Mouse (Mus musculus): ENCODE results near the gene Sh3rf3. TPM values are rescaled to one million over a fixed set of nuclear protein-coding genes. Genes with fewer than 3 reads are reported as not detected.

The Sh3rf3 gene
- total RNA-seq, 2 experiments from 2014 or later, result 38.6 to 41.5 TPM

- no peak for DNase-seq
These were observed 299.6 kb downstream of the Sh3rf3 start for GRCm38 (mm10) chr10:59112755-59113154.

GRCm38 (mm10) chr10:59113386-59113785, 300.2 kb downstream of the Sh3rf3 start:
- no peak for DNase-seq

GRCm38 (mm10) chr10:59114535-59115291, 301.6 kb downstream of the Sh3rf3 start:
- peak; percentile 73 to 78 for DNase-seq

- no peak for DNase-seq
These were observed 302.5 kb downstream of the Sh3rf3 start for GRCm38 (mm10) chr10:59115691-59116090.

- DNase-seq, result no peak
These were observed 303.2 kb downstream of the Sh3rf3 start for GRCm38 (mm10) chr10:59116331-59116730.

- no peak for DNase-seq
These were observed 304.4 kb downstream of the Sh3rf3 start for GRCm38 (mm10) chr10:59117555-59117954.

GRCm38 (mm10) chr10:59119001-59119400, 305.8 kb downstream of the Sh3rf3 start:
- no peak for DNase-seq

GRCm38 (mm10) chr10:59119811-59120210, 306.7 kb downstream of the Sh3rf3 start:
- DNase-seq, result no peak

- no peak for DNase-seq
These were observed 312.3 kb downstream of the Sh3rf3 start for GRCm38 (mm10) chr10:59125497-59125896.

GRCm38 (mm10) chr10:59127637-59128036, 314.5 kb downstream of the Sh3rf3 start:
- DNase-seq, result no peak

GRCm38 (mm10) chr10:59131926-59132628, 318.9 kb downstream of the Sh3rf3 start:
- DNase-seq, result no peak

GRCm38 (mm10) chr10:59133478-59134009, 320.4 kb downstream of the Sh3rf3 start:
- DNase-seq, result no peak

GRCm38 (mm10) chr10:59149956-59150383, 336.8 kb downstream of the Sh3rf3 start:
- peak in 1 of 2 experiments; percentile 40 for DNase-seq

GRCm38 (mm10) chr10:59150938-59151657, 337.9 kb downstream of the Sh3rf3 start:
- DNase-seq, result no peak

GRCm38 (mm10) chr10:59152544-59153081, 339.5 kb downstream of the Sh3rf3 start:
- no peak for DNase-seq

- no peak for DNase-seq
These were observed 345.5 kb downstream of the Sh3rf3 start for GRCm38 (mm10) chr10:59158627-59159026.

GRCm38 (mm10) chr10:59162185-59162897, 349.2 kb downstream of the Sh3rf3 start:
- no peak for DNase-seq

GRCm38 (mm10) chr10:59166104-59166944, 353.2 kb downstream of the Sh3rf3 start:
- peak; percentile 27 to 30 for DNase-seq

- DNase-seq, result no peak
These were observed 357.9 kb downstream of the Sh3rf3 start for GRCm38 (mm10) chr10:59171042-59171441.

- DNase-seq, result no peak
These were observed 359.4 kb downstream of the Sh3rf3 start for GRCm38 (mm10) chr10:59172539-59172938.

GRCm38 (mm10) chr10:59179620-59180019, 366.5 kb downstream of the Sh3rf3 start:
- DNase-seq, result no peak
